Mouse (Mus musculus) megakaryocyte, adult 5-6 weeks (primary cell): Measurements from ENCODE around the gene Rasa4. TPM values are rescaled to one million over a fixed set of nuclear protein-coding genes. Genes with fewer than 3 reads are reported as not detected.
"Not testable (repeated sequence)": the region's sequence is repeated elsewhere in the genome, so short reads cannot be mapped to it uniquely, and the experiment has no call there.

Experiments
- ATAC-seq: 2 replicates; pipeline ENCODE4 v1.8.0; 2016; ENCODE audit warnings: mild to moderate bottlenecking, inconsistent platforms; ENCODE audit not compliant: poor library complexity, severe bottlenecking
- total RNA-seq, 2 experiments: library from RNA; stranded (forward) in 1 of 2; stranded (reverse) in 1 of 2; fragments of 153-499, 151-499 nt in 1 of 2; fragments of 221-1000, 200-1000 nt in 1 of 2; gene quantifications; 2 replicates each; pipeline versions ENCODE4 v1.2.3 to v1.2.4; 2015 to 2017

The Rasa4 gene
- total RNA-seq, 2 experiments from 2014 or later: 26.0 to 40.9 TPM

DNA sequence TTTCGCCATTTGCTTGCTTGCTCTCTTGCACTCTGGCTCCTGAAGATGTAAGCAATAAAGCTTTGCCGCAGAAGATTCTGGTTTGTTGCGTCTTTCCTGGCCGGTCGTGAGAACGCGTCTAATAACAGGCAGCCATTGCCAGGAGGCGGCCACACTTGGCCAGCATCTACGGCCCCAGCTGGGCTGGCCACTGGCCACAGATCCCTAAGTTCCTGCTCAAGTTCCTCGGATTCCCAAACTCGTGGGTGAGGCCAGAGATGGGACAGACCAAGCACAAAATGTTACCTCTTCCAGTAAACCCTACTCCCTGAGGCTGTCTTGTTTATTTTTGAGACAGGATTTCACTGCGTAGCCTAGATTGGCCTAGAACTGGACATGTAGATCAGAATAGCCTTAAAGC is 76.4 kb downstream of the Rasa4 start:
- ATAC-seq: not testable (repeated sequence)

Other genes starting within 250 kb of the Rasa4 start
- gene Hspb1, start 196.0 kb upstream of the Rasa4 start, total RNA-seq (2015): not detected in 2 replicates
- not detected in 2 replicates for gene Hspb1, start 196.0 kb upstream of the Rasa4 start, total RNA-seq (2017)
- gene Ywhag, start 149.3 kb upstream of the Rasa4 start, total RNA-seq (2015): 124 and 141 TPM in 2 replicates
- gene Ywhag, start 149.3 kb upstream of the Rasa4 start, total RNA-seq (2017): 72.4 and 88.1 TPM in 2 replicates
- gene Ssc4d, start 109.4 kb upstream of the Rasa4 start, total RNA-seq (2015): 17.1 and 19.9 TPM in 2 replicates
- 6.0 and 7.4 TPM in 2 replicates for gene Ssc4d, start 109.4 kb upstream of the Rasa4 start, total RNA-seq (2017)
- 0.20 TPM in 1 of 2 replicates, not detected in the other for gene Zp3, start 103.8 kb upstream of the Rasa4 start, total RNA-seq (2015)
- not detected in 2 replicates for gene Zp3, start 103.8 kb upstream of the Rasa4 start, total RNA-seq (2017)
- gene Dtx2, start 89.1 kb upstream of the Rasa4 start, total RNA-seq (2015): 26.3 and 30.3 TPM in 2 replicates
- 10.9 and 12.4 TPM in 2 replicates for gene Dtx2, start 89.1 kb upstream of the Rasa4 start, total RNA-seq (2017)
- gene Upk3b, start 45.4 kb upstream of the Rasa4 start, total RNA-seq (2015): not detected in 2 replicates
- not detected in 2 replicates for gene Upk3b, start 45.4 kb upstream of the Rasa4 start, total RNA-seq (2017)
- gene Upk3bl, start 29.4 kb upstream of the Rasa4 start, total RNA-seq (2015): not detected in 2 replicates
- not detected in 2 replicates for gene Upk3bl, start 29.4 kb upstream of the Rasa4 start, total RNA-seq (2017)
- gene Polr2j, start 32.7 kb downstream of the Rasa4 start, total RNA-seq (2015): 94.7 and 103 TPM in 2 replicates
- 105 and 117 TPM in 2 replicates for gene Polr2j, start 32.7 kb downstream of the Rasa4 start, total RNA-seq (2017)
- gene Lrwd1, start 52.2 kb downstream of the Rasa4 start, total RNA-seq (2015): 12.3 and 16.0 TPM in 2 replicates
- 40.9 and 58.5 TPM in 2 replicates for gene Lrwd1, start 52.2 kb downstream of the Rasa4 start, total RNA-seq (2017)
- 14.0 and 19.8 TPM in 2 replicates for gene Alkbh4, start 52.2 kb downstream of the Rasa4 start, total RNA-seq (2015)
- 11.2 and 15.2 TPM in 2 replicates for gene Alkbh4, start 52.2 kb downstream of the Rasa4 start, total RNA-seq (2017)
- gene Orai2, start 86.8 kb downstream of the Rasa4 start, total RNA-seq (2015): 26.1 and 26.5 TPM in 2 replicates
- gene Orai2, start 86.8 kb downstream of the Rasa4 start, total RNA-seq (2017): 42.8 and 48.1 TPM in 2 replicates
- 8.7 and 15.7 TPM in 2 replicates for gene Prkrip1, start 115.0 kb downstream of the Rasa4 start, total RNA-seq (2015)
- gene Prkrip1, start 115.0 kb downstream of the Rasa4 start, total RNA-seq (2017): 46.0 and 50.7 TPM in 2 replicates
- 28.7 and 32.9 TPM in 2 replicates for gene Sh2b2, start 162.6 kb downstream of the Rasa4 start, total RNA-seq (2015)
- 13.3 and 15.1 TPM in 2 replicates for gene Sh2b2, start 162.6 kb downstream of the Rasa4 start, total RNA-seq (2017)